Mouse (Mus musculus) E14TG2a.4 (cell line): ENCODE measurements around the gene Sdk2.

Experiments
- H3K27me3 ChIP-seq: 2 replicates; pipeline ENCODE4 v1.6.1; 2014; ENCODE audit warnings: low read length, control low read depth; ENCODE audit not compliant: insufficient read depth
- H3K36me3 ChIP-seq: 2 replicates; pipeline ENCODE4 v1.6.1; 2014; ENCODE audit warnings: low read length, control low read depth; ENCODE audit not compliant: insufficient read depth
- H3K4me1 ChIP-seq: replicated peaks from 2 replicates; pipeline ENCODE4 v1.6.1; 2014; ENCODE audit warnings: low read depth, low read length, control low read depth
- H3K4me3 ChIP-seq: replicated peaks from 2 replicates; pipeline ENCODE4 v1.5.1; 2014; ENCODE audit warnings: mild to moderate bottlenecking, low read length
- H3K9me3 ChIP-seq: 2 replicates; pipeline ENCODE4 v1.6.1; 2014; ENCODE audit warnings: low read length, control low read depth
- CTCF ChIP-seq: conservative IDR thresholded peaks from 2 replicates; pipeline ENCODE4 v1.5.1; 2014; ENCODE audit warnings: low read length
- NANOG ChIP-seq: IDR thresholded peaks from 2 replicates; pipeline ENCODE4 v1.6.1; 2014; ENCODE audit warnings: borderline replicate concordance, low read length, mixed read lengths
- POU5F1 ChIP-seq: IDR thresholded peaks from 2 replicates; pipeline ENCODE4 v1.6.1; 2014; ENCODE audit warnings: low read length, borderline replicate concordance

The Sdk2 gene

DNA sequence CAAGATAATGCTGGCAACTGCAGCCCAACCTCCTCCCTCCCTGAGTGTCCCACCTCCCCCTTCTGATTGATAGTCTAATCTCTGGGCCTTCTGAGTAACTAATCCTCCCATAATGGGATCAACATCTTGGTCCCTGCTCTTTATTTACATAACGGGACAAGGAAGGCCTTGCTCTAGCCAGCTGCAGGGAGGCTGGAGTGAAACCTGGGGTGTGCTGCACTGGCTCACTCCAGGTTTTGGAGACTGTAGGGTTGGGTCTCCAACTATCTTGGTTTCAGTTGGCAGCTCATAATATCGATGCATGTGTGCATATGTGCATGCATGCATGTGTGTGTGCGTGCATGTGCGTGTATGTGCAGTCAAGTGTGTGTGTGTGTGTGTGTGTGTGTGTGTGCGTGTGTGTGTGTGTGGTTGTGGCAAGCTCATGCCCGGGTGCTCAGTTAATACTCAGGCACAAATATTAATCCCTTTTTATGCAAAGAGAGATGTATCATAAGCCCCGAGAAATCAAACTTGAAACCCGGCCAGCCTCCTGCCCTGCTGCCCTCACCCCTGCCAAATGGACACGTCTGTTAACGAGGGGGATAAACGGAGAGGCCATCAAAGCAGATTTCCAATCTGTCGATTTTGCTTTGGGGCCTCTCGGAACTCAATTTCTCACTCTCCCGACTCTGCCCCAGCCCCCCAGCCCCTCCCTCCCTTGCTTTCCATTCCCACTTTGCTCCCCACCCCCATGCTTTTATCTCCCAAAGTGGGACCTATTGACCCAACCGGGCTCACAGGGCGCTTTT lies 91.8 kb downstream of the Sdk2 start:
- Histone ChIP-seq H3K4me1 (no peaks in the 10 kb centered on the region), H3K4me3 (no peak overlapping the region), H3K27me3 (no peaks in the 10 kb centered on the region), H3K9me3 (peaks cover 1% of the 10 kb centered on the region; the same call in 1 of the 2 replicates), H3K36me3 (no peaks in the 10 kb centered on the region)
- no peak for TF ChIP-seq NANOG
- no peak for TF ChIP-seq POU5F1
- TF ChIP-seq CTCF = no peak

DNA sequence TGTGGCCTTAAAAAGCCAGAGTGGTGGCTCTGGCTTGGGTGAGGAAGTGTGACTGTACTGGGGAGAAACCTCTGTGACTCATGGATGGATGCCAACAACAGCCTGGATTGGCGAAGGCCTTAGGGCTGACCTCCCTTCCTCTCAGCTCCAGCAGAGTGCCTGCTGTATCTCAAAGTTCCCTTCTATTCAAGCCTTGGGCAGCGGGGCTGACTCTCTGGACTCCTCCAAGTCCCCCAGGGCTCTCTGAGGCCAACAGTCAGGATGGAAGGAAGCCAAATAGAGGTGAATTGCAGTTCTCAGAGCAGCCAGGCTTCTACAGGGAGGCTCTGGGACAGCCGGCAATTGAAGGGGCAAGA lies 94.4 kb downstream of the Sdk2 start:
- H3K9me3 ChIP-seq = peaks cover 26% of the 10 kb centered on the region
- no peaks in the 10 kb centered on the region for H3K36me3 ChIP-seq
- no peak overlapping the region for H3K4me3 ChIP-seq
- H3K27me3 ChIP-seq = no peaks in the 10 kb centered on the region
- no peak for TF ChIP-seq POU5F1
- TF ChIP-seq CTCF = no peak
- TF ChIP-seq NANOG = no peak
- no peaks in the 10 kb centered on the region for H3K4me1 ChIP-seq

DNA sequence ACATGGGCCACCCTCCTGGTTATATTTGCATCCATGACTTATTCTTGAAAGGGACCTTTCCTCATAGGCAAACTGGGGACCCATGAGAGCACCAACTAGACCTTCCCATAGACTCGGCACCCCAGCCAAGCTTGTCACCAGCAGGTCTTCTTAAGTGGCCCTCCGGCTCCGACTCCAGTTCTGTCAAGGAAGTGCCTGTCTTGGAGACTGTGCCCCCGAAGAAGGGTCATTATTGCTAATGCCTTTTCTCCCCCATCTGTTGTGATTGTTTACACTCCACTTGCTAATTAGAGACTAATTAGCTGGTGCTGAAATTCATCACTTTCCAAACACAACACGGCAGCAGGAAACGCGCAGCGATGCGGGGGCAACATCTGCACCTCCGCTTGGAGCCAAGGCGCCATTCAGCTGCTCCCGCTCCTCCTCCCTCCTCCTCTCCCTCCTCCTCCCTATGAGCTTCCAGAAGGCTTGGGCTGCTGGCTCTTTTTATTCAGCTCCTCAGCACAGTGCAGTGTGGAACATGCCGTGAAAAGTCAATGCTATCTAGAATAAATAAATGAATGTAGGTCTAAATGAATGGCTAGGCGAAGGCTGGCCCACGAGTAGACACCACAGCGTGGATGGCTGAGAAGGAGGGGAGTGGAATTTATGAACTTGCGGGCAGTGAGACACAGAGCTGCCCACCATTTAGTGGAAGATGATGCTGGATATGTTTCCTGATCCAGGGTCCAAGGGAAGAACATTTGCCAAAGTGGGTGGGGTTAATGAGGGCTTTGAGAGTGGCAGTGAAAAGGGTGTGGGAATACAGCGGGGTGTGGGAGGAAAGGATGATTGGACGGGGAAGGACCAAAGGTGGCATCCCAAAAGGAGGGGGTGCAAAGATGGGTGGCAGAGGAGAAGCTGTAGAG lies 95.0 kb downstream of the Sdk2 start:
- H3K36me3 ChIP-seq = no peaks in the 10 kb centered on the region
- H3K27me3 ChIP-seq = no peaks in the 10 kb centered on the region
- TF ChIP-seq NANOG (no peak), CTCF (no peak), POU5F1 (no peak)
- peaks cover 32% of the 10 kb centered on the region for H3K9me3 ChIP-seq
- H3K4me3 ChIP-seq = no peak overlapping the region
- no peaks in the 10 kb centered on the region for H3K4me1 ChIP-seq

DNA sequence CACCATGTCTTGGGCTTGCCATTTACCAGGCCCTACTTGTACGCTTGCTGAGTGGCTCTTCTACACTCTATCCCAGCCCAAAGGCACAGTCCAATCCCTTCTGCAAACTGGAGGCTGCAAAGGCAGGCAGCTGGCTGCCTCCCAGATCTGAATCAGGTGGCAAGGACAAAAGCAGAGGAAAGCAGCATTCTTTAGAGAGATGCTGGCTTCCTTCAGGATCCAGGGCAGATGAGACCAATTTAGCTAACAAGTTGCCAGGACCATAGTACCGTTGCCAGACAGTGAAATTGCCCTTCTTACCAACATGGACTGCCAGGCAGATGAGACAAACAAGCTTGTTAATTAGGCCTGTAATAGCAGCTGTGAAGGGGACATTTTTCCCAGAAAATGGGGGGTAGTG lies 96.8 kb downstream of the Sdk2 start:
- Histone ChIP-seq H3K27me3 (no peaks in the 10 kb centered on the region), H3K4me1 (no peaks in the 10 kb centered on the region), H3K36me3 (no peaks in the 10 kb centered on the region), H3K9me3 (peaks cover 51% of the 10 kb centered on the region), H3K4me3 (no peak overlapping the region)
- TF ChIP-seq NANOG (no peak), POU5F1 (no peak), CTCF (no peak)

DNA sequence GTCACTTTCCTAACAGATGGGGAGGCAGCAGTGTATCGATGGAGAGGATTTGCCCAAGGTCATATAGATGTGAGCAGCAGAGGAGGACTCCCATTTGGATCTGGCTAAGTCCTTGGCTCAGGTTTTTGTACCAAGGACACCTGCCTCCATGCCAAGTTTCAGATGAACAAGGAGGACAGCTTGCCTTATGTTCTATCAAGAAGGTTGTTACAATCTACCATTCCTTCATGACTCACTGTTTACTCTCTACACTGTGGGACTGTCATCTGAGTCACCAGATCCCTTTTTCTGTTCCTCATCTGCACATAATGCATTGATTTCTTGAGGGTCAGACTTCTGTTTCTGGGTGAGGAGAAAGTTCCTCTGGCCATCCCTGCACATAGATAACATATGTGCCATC lies 101.6 kb downstream of the Sdk2 start:
- Histone ChIP-seq H3K36me3 (no peaks in the 10 kb centered on the region), H3K4me1 (no peaks in the 10 kb centered on the region), H3K9me3 (peaks cover 61% of the 10 kb centered on the region), H3K4me3 (no peak overlapping the region), H3K27me3 (peaks cover 5% of the 10 kb centered on the region; the same call in 1 of the 2 replicates)
- TF ChIP-seq NANOG (no peak), POU5F1 (no peak), CTCF (no peak)

DNA sequence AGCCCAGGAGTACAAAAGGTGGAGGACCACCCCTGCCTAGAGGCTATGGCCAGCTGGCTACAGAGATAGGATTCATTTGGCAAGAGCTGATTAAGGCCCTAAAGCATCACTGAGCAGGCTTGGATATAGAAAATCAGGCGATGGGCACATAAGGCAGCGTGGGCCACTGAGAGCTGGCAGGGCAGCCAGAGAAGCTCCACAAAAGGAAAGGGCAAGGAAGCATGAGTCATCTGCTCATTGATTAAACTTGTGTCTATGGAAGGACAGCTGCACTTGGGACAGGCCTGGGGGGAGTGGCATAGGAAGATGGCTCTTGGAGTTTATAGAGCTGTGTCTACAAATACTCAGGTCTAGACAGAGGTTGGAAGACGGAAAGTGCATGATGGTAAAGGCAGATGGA lies 104.1 kb downstream of the Sdk2 start:
- no peak for TF ChIP-seq CTCF
- no peak for TF ChIP-seq NANOG
- no peak for TF ChIP-seq POU5F1
- H3K9me3 ChIP-seq = peaks cover 38% of the 10 kb centered on the region
- peaks cover 18% of the 10 kb centered on the region for H3K27me3 ChIP-seq
- no peak overlapping the region for H3K4me3 ChIP-seq
- no peaks in the 10 kb centered on the region for H3K4me1 ChIP-seq
- H3K36me3 ChIP-seq = no peaks in the 10 kb centered on the region

DNA sequence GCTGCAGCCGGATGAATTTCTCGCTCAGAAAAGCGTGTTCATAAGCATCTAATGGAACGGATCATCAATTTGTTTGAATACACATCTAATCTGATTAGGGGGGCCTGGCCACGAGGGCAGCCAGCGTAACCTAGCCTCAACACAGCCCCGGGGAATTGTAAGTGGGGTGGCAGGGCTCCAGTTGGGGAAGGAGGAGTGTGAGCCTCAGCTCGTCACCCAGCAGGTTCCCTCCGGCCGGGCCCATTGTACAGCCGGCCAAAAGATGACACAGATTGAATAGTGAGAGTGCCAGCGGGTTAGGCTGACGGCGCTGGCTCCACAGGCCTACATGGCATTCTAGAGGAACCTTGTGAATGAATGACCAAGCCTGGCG lies 115.2 kb downstream of the Sdk2 start:
- H3K9me3 ChIP-seq = no peaks in the 10 kb centered on the region

DNA sequence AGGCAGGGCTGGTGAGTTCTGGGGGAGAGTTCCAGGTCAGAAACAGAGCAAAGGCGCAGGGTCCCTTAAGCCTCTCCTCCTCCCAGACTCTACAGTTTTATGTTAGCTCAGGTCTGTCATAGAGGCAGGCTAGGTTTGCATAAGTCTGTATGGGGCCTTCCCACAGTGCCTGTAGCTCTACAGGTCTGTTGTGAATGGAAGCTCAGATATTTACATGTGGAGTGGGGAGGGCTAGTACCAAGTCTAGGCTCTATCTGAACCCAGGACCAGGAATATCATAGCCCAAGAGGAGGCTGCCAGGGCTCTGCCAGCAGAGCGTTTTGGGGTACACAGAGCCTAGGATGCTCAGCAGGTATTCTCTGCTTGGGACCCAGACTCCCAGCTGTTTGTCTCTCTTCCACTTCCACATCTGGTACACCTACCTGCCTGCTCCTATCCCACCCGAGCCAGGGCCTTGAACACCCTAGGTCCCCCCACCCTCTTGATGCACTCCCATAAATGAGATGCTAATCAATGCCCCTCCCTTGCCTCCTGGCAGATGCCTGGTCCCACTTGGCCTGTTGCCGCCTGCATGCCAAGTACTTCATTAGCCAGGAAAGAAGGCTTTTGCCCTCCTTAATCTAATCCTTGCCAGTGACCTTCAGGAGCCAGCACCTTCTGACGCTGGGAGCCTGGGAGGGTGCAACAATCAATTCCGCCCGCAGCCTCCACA lies 115.8 kb downstream of the Sdk2 start:
- H3K9me3 ChIP-seq = no peaks in the 10 kb centered on the region
- no peak overlapping the region for H3K4me3 ChIP-seq
- no peaks in the 10 kb centered on the region for H3K36me3 ChIP-seq
- H3K27me3 ChIP-seq = no peaks in the 10 kb centered on the region
- TF ChIP-seq POU5F1 = no peak
- no peak for TF ChIP-seq NANOG
- TF ChIP-seq CTCF = no peak
- H3K4me1 ChIP-seq = peaks cover 20% of the 10 kb centered on the region; the same call in 1 of the 2 replicates

More for the DNA sequence above, 115.2 kb downstream of the Sdk2 start:
- no peaks in the 10 kb centered on the region for H3K36me3 ChIP-seq
- TF ChIP-seq NANOG (no peak), POU5F1 (no peak), CTCF (no peak)
- H3K4me1 ChIP-seq = peaks cover 20% of the 10 kb centered on the region; the same call in 1 of the 2 replicates
- H3K4me3 ChIP-seq = no peak overlapping the region
- 0 out of 2 replicates have a peak, but pooled peaks cover 1% of the 10 kb centered on the region for H3K27me3 ChIP-seq
